Mouse (Mus musculus) right cerebral cortex, adult 18-20 months (tissue): ENCODE results near the gene Gtf2ird2.

Experiments
- DNase-seq: peaks from one replicate; pipeline ENCODE4 v3.0.0; 2022; ENCODE audit warnings: mixed read lengths

Gtf2ird2 gene

DNA sequence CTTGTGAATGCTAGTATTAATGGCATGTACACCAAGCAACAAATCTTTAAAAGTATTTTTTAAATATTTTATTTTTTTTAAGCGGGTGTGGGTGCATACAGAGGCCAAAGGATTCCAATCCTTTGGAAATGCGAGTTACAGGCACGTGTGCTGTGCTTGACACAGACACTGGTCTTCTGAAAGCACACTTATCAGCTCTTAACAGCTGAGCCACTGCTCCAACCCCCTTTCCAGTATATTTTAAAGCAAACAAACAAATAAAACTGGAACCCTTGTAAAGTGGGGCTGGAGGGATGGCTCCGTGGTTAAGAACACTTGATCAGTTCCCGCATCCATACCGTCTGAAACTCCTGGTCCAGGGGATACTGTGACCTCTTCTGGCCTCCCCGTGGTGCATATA lies 657 bp upstream of the Gtf2ird2 start:
- DNase-seq: no peak

GRCm38 (mm10) chr5:134186059-134186458 lies 2.2 kb downstream of the Gtf2ird2 start:
- no peak for DNase-seq

DNA sequence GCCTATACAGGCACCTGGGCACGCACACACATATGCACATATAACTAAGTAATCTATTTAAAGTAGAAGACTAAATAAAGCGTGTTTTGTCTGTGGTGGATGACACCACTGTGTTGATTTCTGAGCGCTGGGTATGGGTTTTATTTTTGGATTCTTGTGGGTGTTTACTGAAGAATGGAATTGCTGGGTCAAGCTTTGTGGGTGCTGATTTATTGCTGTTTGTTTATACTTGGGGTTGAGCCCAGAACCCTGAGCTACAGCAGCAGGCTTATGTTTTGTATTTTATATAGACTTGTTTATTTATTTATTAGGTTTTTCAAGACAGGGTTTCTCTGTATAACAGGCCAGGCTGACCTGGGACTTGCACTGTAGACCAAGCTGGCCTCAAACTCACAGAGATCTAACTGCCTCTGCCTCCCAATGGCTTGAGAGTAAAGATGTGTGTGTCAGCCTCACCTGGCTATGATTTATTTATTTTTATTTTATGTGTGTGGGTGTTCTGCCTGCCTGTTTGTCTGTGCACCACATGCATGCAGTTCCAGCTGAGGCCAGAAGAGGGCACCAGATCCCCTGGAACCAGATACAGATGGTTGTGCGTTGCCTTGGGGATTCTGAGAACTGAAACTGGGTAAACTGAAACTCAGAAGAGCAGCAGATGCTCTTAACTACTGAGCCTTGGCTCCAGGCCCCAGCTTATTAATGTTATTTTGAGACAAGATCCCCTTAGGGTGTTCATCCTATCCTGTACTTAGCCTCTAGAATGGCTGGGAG lies 3.3 kb downstream of the Gtf2ird2 start:
- DNase-seq: peak; percentile 33

GRCm38 (mm10) chr5:134188571-134188970 lies 4.8 kb downstream of the Gtf2ird2 start:
- no peak for DNase-seq

DNA sequence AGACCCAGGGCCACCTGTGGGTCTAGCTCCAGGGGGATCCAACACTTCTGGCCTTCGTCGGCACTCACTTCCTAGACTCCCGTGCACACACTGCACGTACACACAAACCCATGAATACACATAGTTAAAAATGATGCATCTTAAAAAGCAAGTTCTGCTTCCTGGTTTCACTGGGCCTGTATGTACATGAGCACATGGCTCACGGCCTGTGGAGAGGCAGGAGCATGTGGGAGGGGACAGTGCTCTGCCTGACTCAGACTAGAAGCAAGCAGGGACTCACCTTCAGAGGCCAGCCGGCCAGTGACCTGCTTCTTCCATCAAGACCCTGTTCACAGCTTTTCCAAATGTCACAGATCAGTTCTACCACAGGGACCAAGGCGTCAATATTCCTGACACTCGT lies 9.8 kb downstream of the Gtf2ird2 start:
- no peak for DNase-seq

- no peak for DNase-seq
These were observed 22.9 kb downstream of the Gtf2ird2 start for GRCm38 (mm10) chr5:134206721-134207120.

DNA sequence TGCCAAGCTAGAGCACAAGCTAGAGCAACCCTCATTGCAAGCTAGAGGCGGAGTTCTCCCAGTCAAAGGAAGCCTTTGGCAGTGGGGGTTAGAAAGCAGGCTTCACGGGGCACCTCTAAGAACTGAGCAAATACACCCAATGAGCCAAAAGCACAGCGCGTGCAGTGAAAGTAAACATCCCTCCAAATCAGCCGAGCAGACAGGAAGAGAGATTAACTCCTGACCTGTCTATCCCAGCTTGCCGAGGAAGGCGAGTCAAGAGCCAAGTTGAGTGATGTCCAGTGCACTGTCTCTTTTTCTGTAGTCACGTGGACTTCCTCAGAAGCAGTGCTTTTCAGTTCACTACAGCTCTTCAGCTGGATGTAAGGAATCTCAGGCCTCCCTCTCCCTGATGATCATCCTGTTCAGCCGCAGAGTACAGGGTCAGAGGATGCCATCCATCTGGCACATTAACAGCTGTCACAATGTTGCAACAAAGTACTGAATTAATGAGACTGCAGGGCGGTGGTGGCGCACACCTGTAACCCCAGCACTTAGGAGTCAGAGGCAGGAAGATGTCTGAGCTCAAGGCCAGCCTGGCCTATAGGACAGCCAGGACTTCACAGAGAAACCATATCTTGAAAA lies 26.2 kb downstream of the Gtf2ird2 start:
- DNase-seq: no peak

GRCm38 (mm10) chr5:134214021-134214806 lies 30.4 kb downstream of the Gtf2ird2 start:
- DNase-seq: no peak

GRCm38 (mm10) chr5:134217900-134218299 lies 34.1 kb downstream of the Gtf2ird2 start:
- no peak for DNase-seq

DNA sequence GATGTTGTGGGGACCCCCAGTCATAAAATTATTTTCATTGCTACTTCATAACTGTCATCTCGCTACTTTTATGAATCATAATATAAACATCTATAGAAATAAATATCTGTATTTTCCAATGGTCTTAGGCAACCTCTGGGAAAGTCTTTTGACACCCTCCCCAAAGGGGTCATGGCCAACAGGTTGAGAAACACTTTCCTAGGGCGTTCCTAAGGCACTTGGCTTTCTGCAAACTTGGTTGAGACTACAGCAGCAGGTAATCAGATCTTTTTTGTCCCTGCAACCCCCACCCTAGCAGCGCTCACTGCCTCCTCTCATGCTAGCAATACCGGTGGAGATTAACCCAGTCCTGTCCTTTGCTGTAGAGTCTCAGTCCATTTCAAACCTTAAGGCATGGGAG lies 37.5 kb downstream of the Gtf2ird2 start:
- no peak for DNase-seq

DNA sequence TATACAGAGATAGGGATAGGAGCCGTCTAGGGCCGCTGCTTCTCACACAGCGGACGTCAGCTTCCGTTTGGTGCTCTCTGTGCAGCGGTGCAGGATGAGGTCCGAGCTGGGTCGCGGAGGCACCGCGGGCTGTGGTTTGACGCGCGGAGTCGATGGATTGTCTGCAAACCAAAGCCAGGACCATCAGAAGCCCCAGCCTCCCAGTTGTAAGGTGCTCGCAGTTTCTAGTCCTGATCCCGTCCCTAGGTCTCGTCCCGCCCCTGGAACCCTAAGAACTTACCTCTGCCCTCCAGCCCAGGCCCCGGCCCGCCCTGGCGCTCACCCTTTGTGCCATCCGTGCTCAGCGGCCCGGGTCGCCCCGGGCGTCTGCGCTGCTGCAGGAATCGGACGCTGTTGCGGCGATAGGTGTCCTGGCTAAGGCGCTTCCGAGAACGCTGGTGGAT lies 37.9 kb downstream of the Gtf2ird2 start:
- DNase-seq: no peak

GRCm38 (mm10) chr5:134225110-134225901 lies 41.5 kb downstream of the Gtf2ird2 start:
- DNase-seq: no peak

- DNase-seq: no peak
These were observed 43.1 kb downstream of the Gtf2ird2 start for GRCm38 (mm10) chr5:134226946-134227345.

DNA sequence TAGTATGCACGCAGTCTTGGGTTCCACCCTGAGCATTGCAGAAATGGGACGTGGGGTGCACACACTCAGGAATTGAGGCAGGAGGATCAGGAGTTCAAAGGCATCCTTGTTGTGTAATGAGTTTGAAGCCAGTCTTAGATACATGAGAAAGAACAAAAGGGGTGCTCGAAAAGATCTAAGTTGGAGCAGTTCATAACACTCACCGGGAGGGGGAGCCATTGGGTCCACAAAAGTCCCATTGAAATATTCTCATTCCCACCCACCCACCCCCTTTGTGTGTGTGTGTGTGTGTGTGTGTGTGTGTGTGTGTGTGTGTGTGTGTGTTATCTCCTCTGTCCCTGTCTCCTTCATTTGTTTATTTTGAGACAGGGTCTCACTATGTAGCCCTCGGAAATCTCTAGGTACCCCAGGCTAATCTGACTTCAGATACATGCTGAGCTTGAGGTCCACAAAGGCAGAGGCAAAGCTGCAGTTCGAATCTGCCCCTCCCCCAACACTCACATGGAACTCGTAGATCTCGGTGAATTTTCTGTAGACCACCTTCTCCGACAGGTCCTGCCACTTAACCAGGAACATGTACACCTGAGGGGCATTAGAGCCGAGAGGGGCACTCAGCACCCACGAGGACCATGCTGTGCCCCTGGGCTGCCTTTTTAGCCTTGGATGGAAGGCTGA lies 43.9 kb downstream of the Gtf2ird2 start:
- no peak for DNase-seq

GRCm38 (mm10) chr5:134228249-134228638 lies 44.4 kb downstream of the Gtf2ird2 start:
- no peak for DNase-seq

GRCm38 (mm10) chr5:134229391-134229790 lies 45.6 kb downstream of the Gtf2ird2 start, which contains the start of gene Ncf1:
Gene Ncf1, minus strand, starts transcription at chr5:134229625.
- no peak for DNase-seq

- no peak for DNase-seq
These were observed 47.6 kb downstream of the Gtf2ird2 start for GRCm38 (mm10) chr5:134231376-134231775.

- DNase-seq: no peak
These were observed 48.3 kb downstream of the Gtf2ird2 start for GRCm38 (mm10) chr5:134232111-134232510.

DNA sequence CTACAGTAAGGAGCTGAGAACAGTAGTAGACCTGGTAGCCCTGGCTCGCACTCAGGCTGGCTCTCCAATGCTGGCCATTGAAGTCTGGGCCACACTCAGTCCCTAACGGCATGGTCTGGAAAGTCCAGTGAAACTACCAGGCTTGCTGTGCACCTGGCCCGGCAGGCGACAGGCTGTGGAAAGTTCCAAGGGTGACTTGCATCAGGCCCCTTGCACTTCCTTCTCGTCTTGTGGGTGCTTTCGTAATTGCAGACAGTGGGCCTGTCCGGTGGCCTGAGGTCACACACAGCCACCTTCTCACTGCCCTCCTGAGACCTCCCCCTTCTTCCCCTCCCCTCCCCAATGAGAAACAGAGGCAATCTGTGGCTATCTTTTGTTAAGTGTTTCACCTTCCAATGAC lies 48.7 kb downstream of the Gtf2ird2 start:
- DNase-seq: no peak

DNA sequence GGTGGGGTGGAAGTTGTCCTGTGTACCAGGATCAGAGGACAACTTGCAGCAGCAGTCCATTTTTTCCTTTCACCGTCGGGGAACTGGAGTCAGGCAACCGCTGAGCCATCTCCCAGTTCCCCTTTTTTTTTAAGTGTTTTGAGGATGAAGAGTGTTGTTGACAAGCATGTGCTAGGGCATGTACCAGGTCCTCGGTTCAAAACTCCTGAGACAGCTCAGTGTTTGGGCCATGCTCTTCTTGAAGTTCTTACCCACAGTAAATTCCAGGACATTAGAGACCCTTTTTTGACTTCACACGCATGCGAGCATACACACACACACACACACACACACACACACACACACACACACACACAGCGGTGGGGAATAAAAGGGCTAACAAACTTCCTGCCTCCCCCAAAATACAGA lies 49.4 kb downstream of the Gtf2ird2 start:
- no peak for DNase-seq

DNA sequence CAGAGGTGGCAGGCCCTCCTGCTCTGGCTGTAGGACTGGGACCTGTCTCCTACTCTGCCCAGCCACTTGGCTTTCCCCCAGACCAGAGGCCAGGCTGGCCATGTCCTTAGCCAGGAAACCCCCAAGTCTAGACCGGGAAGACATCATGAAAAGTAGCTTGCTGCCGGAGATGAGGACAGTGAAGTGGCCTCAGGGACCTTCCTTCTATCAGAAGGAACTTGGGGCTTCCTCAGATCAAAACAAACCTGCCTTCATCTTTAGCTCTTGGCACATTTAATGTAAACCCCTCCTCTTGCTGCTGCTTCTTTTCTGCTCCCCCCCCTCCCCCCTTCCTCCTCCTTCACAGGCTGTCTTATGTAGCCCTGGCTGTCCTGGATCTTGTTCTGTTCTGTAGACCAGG lies 50.4 kb downstream of the Gtf2ird2 start:
- no peak for DNase-seq

DNA sequence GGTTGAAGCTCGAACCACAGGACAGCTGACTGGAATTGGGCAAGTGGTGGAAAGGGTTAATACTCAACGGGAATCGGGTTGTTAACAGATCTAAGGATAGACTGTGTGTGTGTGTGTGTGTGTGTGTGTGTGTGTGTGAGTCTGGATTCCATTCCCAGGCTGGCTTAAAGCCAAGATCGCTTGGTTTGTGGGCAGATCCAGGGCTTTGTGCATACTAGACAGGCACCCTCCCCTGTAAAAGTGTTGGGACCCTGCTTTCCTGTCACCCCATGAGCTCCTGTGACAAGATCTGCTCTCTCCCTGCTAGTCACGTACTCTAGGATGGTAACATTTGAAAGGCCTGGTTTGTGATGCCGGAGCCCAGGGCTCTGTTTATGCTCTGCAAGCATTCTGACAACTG lies 51.3 kb downstream of the Gtf2ird2 start:
- no peak for DNase-seq
